Mouse (Mus musculus): ENCODE measurements around the gene Slit1. TPM values are rescaled to one million over a fixed set of nuclear protein-coding genes. Genes with fewer than 3 reads are reported as not detected.

The Slit1 gene
- polyA plus RNA-seq, 1 experiment from 2014 or later = 0.14 TPM

DNA sequence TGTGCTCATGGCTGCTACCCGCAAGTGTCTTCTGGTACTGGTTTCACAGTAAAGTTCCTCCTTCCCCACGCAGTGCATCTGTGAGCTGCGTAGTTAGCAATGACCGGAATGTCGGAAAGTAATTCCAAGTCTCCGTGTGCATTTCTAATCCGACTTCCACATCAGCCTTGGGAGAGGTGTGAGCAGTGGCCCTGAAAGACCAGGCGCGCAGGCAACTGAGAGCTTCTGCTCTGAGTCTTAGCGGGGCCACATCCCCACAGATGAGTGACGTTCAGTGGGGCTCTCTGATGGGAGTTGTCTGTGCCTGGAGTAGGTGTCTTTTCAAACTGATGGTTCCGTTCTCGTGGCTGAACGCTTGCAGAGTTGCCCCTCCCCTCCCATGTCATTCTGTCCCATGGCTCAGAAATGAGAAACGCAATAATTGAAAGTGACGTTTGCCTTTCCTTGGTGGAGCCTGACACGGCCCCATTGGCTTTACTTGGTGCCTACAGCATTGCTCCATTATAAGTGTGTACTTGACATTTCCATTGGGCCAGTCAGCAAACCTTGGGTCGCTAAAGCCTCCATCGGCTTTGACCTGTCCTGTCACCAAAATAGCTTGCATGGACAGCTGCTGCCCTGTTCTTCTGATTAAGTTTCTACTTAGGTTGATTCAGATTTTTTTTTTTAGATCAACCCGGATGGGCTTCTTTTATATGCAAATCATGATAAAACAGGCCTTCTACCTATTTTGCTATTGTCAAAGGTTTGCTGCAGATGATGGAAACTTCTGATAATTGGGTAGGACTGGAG, 155.8 kb downstream of the Slit1 start:
- H3K9me3 ChIP-seq (ENCODE audit: control insufficient read depth, low read length) = no peaks in the 10 kb centered on the region
- H3K4me1 ChIP-seq (replicated peaks; ENCODE audit: control insufficient read depth, insufficient read depth, low read length) = no peaks in the 10 kb centered on the region
- H3K9ac ChIP-seq (ENCODE audit: low read length) = no peak overlapping the region
- H3K27me3 ChIP-seq (ENCODE audit: control insufficient read depth, insufficient read depth, low read depth, low read length) = no peaks in the 10 kb centered on the region
- no peak overlapping the region for H3K27ac ChIP-seq (ENCODE audit: low read length)
- 88% methylated on average over 20 of the region's 20 CpGs for WGBS
- H3K4me2 ChIP-seq (ENCODE audit: low read depth, low read length) = no peak overlapping the region
- H3K4me3 ChIP-seq (ENCODE audit: low read length) = no peak overlapping the region
- peaks cover 15% of the 10 kb centered on the region for H3K36me3 ChIP-seq (ENCODE audit: control insufficient read depth, insufficient read depth, low read length)
- no peak for ATAC-seq (ENCODE audit: low read depth)

- WGBS = 78% methylated on average over 10 of the region's 10 CpGs
- no peak for ATAC-seq (ENCODE audit: low read depth)
- Histone ChIP-seq H3K36me3 (ENCODE audit: control insufficient read depth, insufficient read depth, low read length) (peaks cover 18% of the 10 kb centered on the region), H3K9me3 (ENCODE audit: control insufficient read depth, low read length) (no peaks in the 10 kb centered on the region), H3K27ac (ENCODE audit: low read length) (no peak overlapping the region), H3K9ac (ENCODE audit: low read length) (no peak overlapping the region), H3K4me3 (ENCODE audit: low read length) (no peak overlapping the region), H3K4me1 (replicated peaks; ENCODE audit: control insufficient read depth, insufficient read depth, low read length) (no peaks in the 10 kb centered on the region), H3K4me2 (ENCODE audit: low read depth, low read length) (no peak overlapping the region), H3K27me3 (ENCODE audit: control insufficient read depth, insufficient read depth, low read depth, low read length) (no peaks in the 10 kb centered on the region)
Measured at GRCm38 (mm10) chr19:41586752-41587151, 156.7 kb downstream of the Slit1 start.

GRCm38 (mm10) chr19:41582918-41583514, 160.4 kb downstream of the Slit1 start:
- ATAC-seq (ENCODE audit: low read depth) = no peak
- Histone ChIP-seq H3K36me3 (ENCODE audit: control insufficient read depth, insufficient read depth, low read length) (peaks cover 18% of the 10 kb centered on the region), H3K4me1 (replicated peaks; ENCODE audit: control insufficient read depth, insufficient read depth, low read length) (no peaks in the 10 kb centered on the region), H3K27ac (ENCODE audit: low read length) (no peak overlapping the region), H3K9ac (ENCODE audit: low read length) (no peak overlapping the region), H3K4me3 (ENCODE audit: low read length) (no peak overlapping the region), H3K9me3 (ENCODE audit: control insufficient read depth, low read length) (no peaks in the 10 kb centered on the region), H3K4me2 (ENCODE audit: low read depth, low read length) (no peak overlapping the region), H3K27me3 (ENCODE audit: control insufficient read depth, insufficient read depth, low read depth, low read length) (no peaks in the 10 kb centered on the region)
- 92% methylated on average over 5 of the region's 5 CpGs for WGBS

- 92% methylated on average over 23 of the region's 23 CpGs for WGBS
- H3K9me3 ChIP-seq (ENCODE audit: control insufficient read depth, low read length) = no peaks in the 10 kb centered on the region
- H3K27me3 ChIP-seq (ENCODE audit: control insufficient read depth, insufficient read depth, low read depth, low read length) = no peaks in the 10 kb centered on the region
- H3K4me1 ChIP-seq (replicated peaks; ENCODE audit: control insufficient read depth, insufficient read depth, low read length) = no peaks in the 10 kb centered on the region
- H3K36me3 ChIP-seq (ENCODE audit: control insufficient read depth, insufficient read depth, low read length) = peaks cover 18% of the 10 kb centered on the region
- H3K27ac ChIP-seq (ENCODE audit: low read length) = no peak within 1 kb of the TSS
- no peak within 1 kb of the TSS for H3K4me3 ChIP-seq (ENCODE audit: low read length)
- H3K4me2 ChIP-seq (ENCODE audit: low read depth, low read length) = no peak within 1 kb of the TSS
- no peak within 1 kb of the TSS for H3K9ac ChIP-seq (ENCODE audit: low read length)
- no peak for ATAC-seq (ENCODE audit: low read depth)
Measured at GRCm38 (mm10) chr19:41581706-41582420, 161.6 kb downstream of the Slit1 start, which contains the start of gene Gm340. Gene Gm340 (plus strand): TSS chr19:41582370.

DNA sequence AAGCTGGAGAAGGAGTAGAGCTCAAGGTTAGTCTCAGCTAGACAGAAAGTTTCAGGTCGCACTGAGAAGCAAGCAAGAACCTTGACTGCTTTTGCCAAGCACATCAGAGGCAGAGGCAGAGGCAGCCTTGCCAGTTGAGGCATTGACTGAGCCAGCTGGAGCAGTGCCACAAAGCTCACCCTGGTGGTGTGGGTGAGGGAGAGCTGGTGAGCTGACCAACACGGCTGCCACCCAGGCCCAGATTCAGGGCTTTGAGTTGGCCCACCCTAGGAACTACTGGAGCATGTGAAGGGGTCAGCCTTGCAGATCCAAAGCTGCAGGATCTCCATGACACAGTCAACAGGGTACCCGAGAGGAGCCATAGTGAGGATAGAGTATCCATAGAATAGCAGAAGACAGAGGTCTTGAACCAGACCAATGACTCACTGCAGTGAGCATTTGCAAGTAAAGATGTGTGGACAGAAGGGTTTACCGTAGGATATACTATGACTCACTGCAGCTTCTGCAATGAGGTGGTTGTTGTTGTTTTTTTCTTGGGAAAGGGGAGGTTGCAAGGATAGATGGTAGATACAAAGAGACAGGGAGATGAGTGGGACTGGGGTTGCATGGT, 164.0 kb downstream of the Slit1 start:
- no peak overlapping the region for H3K4me3 ChIP-seq (ENCODE audit: low read length)
- ATAC-seq (ENCODE audit: low read depth) = no peak
- H3K36me3 ChIP-seq (ENCODE audit: control insufficient read depth, insufficient read depth, low read length) = peaks cover 7% of the 10 kb centered on the region
- no peaks in the 10 kb centered on the region for H3K27me3 ChIP-seq (ENCODE audit: control insufficient read depth, insufficient read depth, low read depth, low read length)
- H3K9me3 ChIP-seq (ENCODE audit: control insufficient read depth, low read length) = no peaks in the 10 kb centered on the region
- no peak overlapping the region for H3K9ac ChIP-seq (ENCODE audit: low read length)
- H3K4me1 ChIP-seq (replicated peaks; ENCODE audit: control insufficient read depth, insufficient read depth, low read length) = no peaks in the 10 kb centered on the region
- 81% methylated on average over 4 of the region's 4 CpGs for WGBS
- H3K4me2 ChIP-seq (ENCODE audit: low read depth, low read length) = no peak overlapping the region
- no peak overlapping the region for H3K27ac ChIP-seq (ENCODE audit: low read length)

DNA sequence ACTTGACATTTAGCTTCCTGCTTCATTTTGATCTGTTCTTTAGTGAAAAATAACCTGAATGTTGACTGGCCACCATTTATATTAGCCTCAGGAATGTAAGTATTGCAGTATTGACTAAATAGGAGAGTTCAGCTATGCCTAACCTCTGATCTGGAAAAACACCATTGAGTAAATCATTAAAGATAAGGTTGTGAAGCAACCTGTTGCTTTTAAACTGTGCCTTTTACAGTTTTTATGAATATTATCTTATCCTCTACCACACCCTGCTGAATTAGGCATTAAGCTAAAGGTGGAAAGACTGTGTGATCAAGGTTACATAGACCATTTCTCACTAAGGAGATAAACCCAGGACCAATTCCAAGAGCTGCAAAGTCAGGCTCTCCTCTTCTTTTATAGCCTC, 165.9 kb downstream of the Slit1 start:
- H3K27me3 ChIP-seq (ENCODE audit: control insufficient read depth, insufficient read depth, low read depth, low read length) = no peaks in the 10 kb centered on the region
- no peaks in the 10 kb centered on the region for H3K4me1 ChIP-seq (replicated peaks; ENCODE audit: control insufficient read depth, insufficient read depth, low read length)
- H3K4me2 ChIP-seq (ENCODE audit: low read depth, low read length) = no peak overlapping the region
- H3K9me3 ChIP-seq (ENCODE audit: control insufficient read depth, low read length) = no peaks in the 10 kb centered on the region
- H3K4me3 ChIP-seq (ENCODE audit: low read length) = no peak overlapping the region
- peaks cover 2% of the 10 kb centered on the region for H3K36me3 ChIP-seq (ENCODE audit: control insufficient read depth, insufficient read depth, low read length)
- ATAC-seq (ENCODE audit: low read depth) = no peak
- H3K27ac ChIP-seq (ENCODE audit: low read length) = no peak overlapping the region
- H3K9ac ChIP-seq (ENCODE audit: low read length) = no peak overlapping the region

DNA sequence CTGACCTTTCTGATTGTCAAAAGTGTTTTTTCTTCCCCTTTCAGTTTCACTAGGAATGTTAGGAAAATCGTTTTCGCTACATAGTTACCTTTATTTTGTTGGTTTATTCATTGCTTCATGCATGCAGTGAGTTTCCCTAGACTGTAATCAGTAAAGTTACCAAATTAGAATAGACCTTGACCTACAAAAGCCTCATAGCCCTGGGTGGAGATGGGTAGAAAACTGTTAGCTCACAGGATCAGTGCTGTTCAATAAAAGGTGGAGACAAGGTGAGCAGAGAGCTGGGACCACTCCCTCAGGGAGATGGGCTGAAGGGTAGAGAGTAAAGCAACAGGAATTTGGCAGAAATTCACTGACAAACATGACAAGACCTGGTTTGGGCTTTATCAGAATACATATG, 169.8 kb downstream of the Slit1 start:
- H3K27me3 ChIP-seq (ENCODE audit: control insufficient read depth, insufficient read depth, low read depth, low read length) = no peaks in the 10 kb centered on the region
- WGBS = 87% methylated on average over 2 of the region's 2 CpGs
- H3K27ac ChIP-seq (ENCODE audit: low read length) = no peak overlapping the region
- no peak overlapping the region for H3K9ac ChIP-seq (ENCODE audit: low read length)
- H3K4me1 ChIP-seq (replicated peaks; ENCODE audit: control insufficient read depth, insufficient read depth, low read length) = no peaks in the 10 kb centered on the region
- H3K9me3 ChIP-seq (ENCODE audit: control insufficient read depth, low read length) = no peaks in the 10 kb centered on the region
- H3K36me3 ChIP-seq (ENCODE audit: control insufficient read depth, insufficient read depth, low read length) = no peaks in the 10 kb centered on the region
- ATAC-seq (ENCODE audit: low read depth) = no peak
- H3K4me3 ChIP-seq (ENCODE audit: low read length) = no peak overlapping the region
- H3K4me2 ChIP-seq (ENCODE audit: low read depth, low read length) = no peak overlapping the region

- no peak for ATAC-seq (ENCODE audit: low read depth)
- Histone ChIP-seq H3K9me3 (ENCODE audit: control insufficient read depth, low read length) (no peaks in the 10 kb centered on the region), H3K4me2 (ENCODE audit: low read depth, low read length) (no peak overlapping the region), H3K27ac (ENCODE audit: low read length) (no peak overlapping the region), H3K27me3 (ENCODE audit: control insufficient read depth, insufficient read depth, low read depth, low read length) (no peaks in the 10 kb centered on the region), H3K36me3 (ENCODE audit: control insufficient read depth, insufficient read depth, low read length) (no peaks in the 10 kb centered on the region), H3K9ac (ENCODE audit: low read length) (no peak overlapping the region), H3K4me3 (ENCODE audit: low read length) (no peak overlapping the region), H3K4me1 (replicated peaks; ENCODE audit: control insufficient read depth, insufficient read depth, low read length) (no peaks in the 10 kb centered on the region)
- WGBS = 35% methylated on average over 2 of the region's 2 CpGs
Measured at GRCm38 (mm10) chr19:41568791-41569190, 174.7 kb downstream of the Slit1 start.

- H3K4me2 ChIP-seq (ENCODE audit: low read depth, low read length) = no peak overlapping the region
- H3K9me3 ChIP-seq (ENCODE audit: control insufficient read depth, low read length) = no peaks in the 10 kb centered on the region
Measured at GRCm38 (mm10) chr19:41560856-41561255, 182.6 kb downstream of the Slit1 start.

More at GRCm38 (mm10) chr19:41560856-41561255, 182.6 kb downstream of the Slit1 start:
- Histone ChIP-seq H3K27me3 (ENCODE audit: control insufficient read depth, insufficient read depth, low read depth, low read length) (no peaks in the 10 kb centered on the region), H3K27ac (ENCODE audit: low read length) (no peak overlapping the region), H3K36me3 (ENCODE audit: control insufficient read depth, insufficient read depth, low read length) (peaks cover 10% of the 10 kb centered on the region), H3K9ac (ENCODE audit: low read length) (no peak overlapping the region), H3K4me1 (replicated peaks; ENCODE audit: control insufficient read depth, insufficient read depth, low read length) (0 out of 2 replicates have a peak, but pooled peaks cover 3% of the 10 kb centered on the region), H3K4me3 (ENCODE audit: low read length) (no peak overlapping the region)
- 82% methylated on average over 3 of the region's 3 CpGs for WGBS
- no peak for ATAC-seq (ENCODE audit: low read depth)

Measured in lung, embryonic 16.5 days (tissue).